Mouse (Mus musculus): ENCODE measurements around the gene Dab2.

GRCm38 (mm10) chr15:6386159-6386951, 86.8 kb downstream of the Dab2 start:
- peak; percentile 26 for TF ChIP-seq EP300 (optimal IDR thresholded peaks at IDR 0.05)
- TF ChIP-seq CTCF (IDR thresholded peaks at IDR 0.05; ENCODE audit: low read depth): peak; percentile 75

Data from stomach, postnatal 0 days (tissue).